Mouse (Mus musculus): ENCODE results near the gene Ugt1a6a. TPM values are rescaled to one million over a fixed set of nuclear protein-coding genes. Genes with fewer than 3 reads are reported as not detected.
A peak's percentile ranks its signal among the peaks of the same experiment; 100 is the strongest.
"Not testable (repeated sequence)": the region's sequence is repeated elsewhere in the genome, so short reads cannot be mapped to it uniquely, and the experiment has no call there.

Gene Ugt1a6a
- total RNA-seq, 1 experiment from 2014 or later = 1.4 TPM

DNA sequence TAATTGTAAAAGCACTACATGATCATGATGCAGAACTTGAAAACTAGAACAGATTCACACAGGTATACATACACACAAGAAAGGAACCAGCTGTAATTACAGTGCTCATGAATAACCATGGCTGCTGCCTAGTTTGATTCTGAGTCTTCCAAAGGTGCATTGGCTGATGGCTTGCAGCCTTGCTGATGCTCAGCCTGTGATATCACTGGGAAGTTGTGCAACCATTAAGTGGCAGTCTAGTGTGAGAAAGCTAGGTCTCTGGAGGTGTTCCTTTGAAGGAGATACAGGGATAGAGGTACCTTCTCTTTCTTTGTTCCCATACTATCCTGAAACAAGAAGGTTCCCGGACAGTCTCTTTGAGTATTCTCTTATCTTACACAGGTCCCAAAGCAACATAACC, 84.4 kb downstream of the Ugt1a6a start:
- no peak for ATAC-seq (replicated peaks in 1 of 2; ENCODE audit: insufficient read depth in 1 of 2, low FRiP score in 2 of 2, low TSS enrichment in 1 of 2, low read depth in 1 of 2, poor library complexity in 2 of 2, severe bottlenecking in 2 of 2)

DNA sequence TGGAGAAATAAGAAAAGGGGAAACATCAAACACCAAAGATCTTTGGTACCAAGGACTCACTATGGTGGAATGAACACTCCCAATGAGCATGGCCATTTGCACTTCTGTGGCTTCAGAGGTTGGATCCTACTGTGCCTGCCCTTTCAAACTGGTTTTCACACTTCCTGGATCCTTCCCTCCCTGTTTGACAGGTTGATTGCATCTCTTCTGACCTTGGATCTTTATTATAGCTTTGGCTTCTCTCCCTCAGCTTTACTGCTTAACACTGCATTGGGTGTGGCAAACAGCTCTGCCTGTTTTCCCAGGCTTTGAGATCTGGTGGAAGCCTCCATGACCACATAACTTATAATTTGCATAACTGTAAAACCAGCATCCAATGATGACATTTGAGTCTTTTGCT, 85.7 kb downstream of the Ugt1a6a start:
- no peak for ATAC-seq (replicated peaks in 1 of 2; ENCODE audit: insufficient read depth in 1 of 2, low FRiP score in 2 of 2, low TSS enrichment in 1 of 2, low read depth in 1 of 2, poor library complexity in 2 of 2, severe bottlenecking in 2 of 2)

DNA sequence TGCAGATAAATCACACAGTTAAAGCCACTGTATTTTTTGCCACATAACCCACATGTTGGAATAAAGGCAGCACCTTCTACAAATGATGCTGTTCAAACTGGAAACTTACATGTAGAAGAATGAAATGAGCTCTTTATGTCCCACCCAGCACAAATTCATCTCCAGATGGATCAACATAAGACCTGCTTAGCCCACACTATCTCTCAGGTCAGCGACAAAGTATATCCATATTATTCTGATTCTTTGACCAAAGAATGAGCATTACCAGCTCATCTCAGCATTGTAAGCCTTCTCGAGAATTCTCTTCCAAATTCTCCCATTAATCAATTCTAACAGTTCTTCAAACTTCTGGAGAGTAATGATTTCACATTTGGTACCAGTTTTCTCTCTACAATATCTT, 87.6 kb downstream of the Ugt1a6a start:
- no peak for ATAC-seq (replicated peaks in 1 of 2; ENCODE audit: insufficient read depth in 1 of 2, low FRiP score in 2 of 2, low TSS enrichment in 1 of 2, low read depth in 1 of 2, poor library complexity in 2 of 2, severe bottlenecking in 2 of 2)

GRCm38 (mm10) chr1:88223011-88223515, 88.5 kb downstream of the Ugt1a6a start:
- ATAC-seq (replicated peaks in 1 of 2; ENCODE audit: insufficient read depth in 1 of 2, low FRiP score in 2 of 2, low TSS enrichment in 1 of 2, low read depth in 1 of 2, poor library complexity in 2 of 2, severe bottlenecking in 2 of 2) = not testable (repeated sequence)

- ATAC-seq (replicated peaks in 1 of 2; ENCODE audit: insufficient read depth in 1 of 2, low FRiP score in 2 of 2, low TSS enrichment in 1 of 2, low read depth in 1 of 2, poor library complexity in 2 of 2, severe bottlenecking in 2 of 2) = no peak
Observed at GRCm38 (mm10) chr1:88223591-88223990, 89.0 kb downstream of the Ugt1a6a start.

DNA sequence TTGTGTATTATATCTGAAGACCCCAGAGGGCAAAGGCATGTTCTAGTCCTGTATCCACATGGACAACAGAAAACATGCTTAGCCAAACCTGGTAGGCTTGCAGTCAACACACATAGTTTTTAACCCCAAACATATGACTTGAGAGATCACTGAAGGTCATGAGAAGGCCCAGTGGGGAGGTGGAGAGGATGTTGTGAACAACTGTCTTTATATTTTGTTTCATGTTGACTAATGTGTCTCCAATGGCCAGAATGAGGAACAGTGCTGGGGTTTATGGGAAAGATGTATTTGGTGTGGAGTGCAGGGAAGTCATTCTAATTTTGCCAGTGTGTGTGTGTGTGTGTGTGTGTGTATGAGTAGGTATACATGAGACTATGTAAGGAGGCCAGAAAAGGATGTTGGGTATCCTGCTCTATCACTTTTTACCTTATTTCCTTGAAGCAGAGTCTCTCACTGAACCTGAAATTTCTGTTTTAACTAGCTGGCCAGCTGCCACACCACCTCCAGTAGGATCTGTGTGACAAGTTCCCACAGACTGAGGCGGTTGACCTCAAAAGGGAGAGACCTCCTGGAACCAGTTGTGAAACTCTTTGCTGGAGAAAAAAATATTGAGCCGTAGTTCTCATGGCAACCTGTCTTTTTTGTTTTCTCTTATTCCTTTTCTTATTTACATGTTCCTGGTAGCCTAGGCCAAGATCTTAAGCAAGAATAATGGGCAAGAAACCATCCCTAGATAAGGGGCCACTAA, 89.6 kb downstream of the Ugt1a6a start:
- no peak for ATAC-seq (replicated peaks in 1 of 2; ENCODE audit: insufficient read depth in 1 of 2, low FRiP score in 2 of 2, low TSS enrichment in 1 of 2, low read depth in 1 of 2, poor library complexity in 2 of 2, severe bottlenecking in 2 of 2)

DNA sequence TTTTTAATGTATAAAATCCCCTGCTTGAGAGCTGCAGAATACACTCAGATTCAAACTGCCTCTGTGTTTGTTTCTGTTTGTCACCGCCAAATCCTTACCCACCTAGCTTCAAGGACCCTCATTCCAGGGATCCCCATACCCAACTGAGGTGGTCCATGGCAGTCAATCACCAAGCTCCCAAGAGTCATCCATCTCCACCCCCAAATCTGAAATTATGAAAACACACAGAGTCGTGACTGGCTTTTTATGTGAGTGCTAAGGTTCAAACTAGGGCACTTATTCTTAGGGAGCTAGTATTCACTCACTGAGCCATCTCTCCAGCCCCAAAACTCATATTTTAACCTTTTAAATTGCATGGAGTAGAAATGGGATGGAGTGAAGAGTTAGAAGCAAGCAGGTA, 90.7 kb downstream of the Ugt1a6a start:
- not testable (repeated sequence) for ATAC-seq (replicated peaks in 1 of 2; ENCODE audit: insufficient read depth in 1 of 2, low FRiP score in 2 of 2, low TSS enrichment in 1 of 2, low read depth in 1 of 2, poor library complexity in 2 of 2, severe bottlenecking in 2 of 2)

DNA sequence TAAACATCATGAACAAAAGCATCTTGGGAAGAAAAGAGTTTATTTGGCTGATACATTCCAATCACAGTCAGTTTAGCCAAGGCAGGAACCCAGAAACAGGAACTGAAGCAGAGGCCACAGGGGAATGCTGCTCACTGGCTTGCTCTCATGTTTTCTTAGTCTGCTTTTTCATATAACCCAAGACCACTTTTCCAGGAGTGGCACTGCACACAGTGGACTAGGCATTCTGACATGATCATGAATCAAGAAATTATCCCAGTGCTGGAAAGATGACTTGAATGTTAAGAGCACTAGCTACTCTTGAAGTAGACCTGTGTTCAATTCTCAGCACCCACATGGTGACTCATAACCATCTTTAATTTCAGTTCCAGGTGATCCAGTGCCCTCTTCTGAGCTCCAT, 91.1 kb downstream of the Ugt1a6a start:
- no peak for ATAC-seq (replicated peaks in 1 of 2; ENCODE audit: insufficient read depth in 1 of 2, low FRiP score in 2 of 2, low TSS enrichment in 1 of 2, low read depth in 1 of 2, poor library complexity in 2 of 2, severe bottlenecking in 2 of 2)

GRCm38 (mm10) chr1:88226670-88227379, 92.2 kb downstream of the Ugt1a6a start, which contains the start of gene Mroh2a:
Gene Mroh2a, plus strand, starts transcription at chr1:88226986.
- peak; percentile 16 to 20; a peak in 2 of 4 replicates for ATAC-seq (replicated peaks in 1 of 2; ENCODE audit: insufficient read depth in 1 of 2, low FRiP score in 2 of 2, low TSS enrichment in 1 of 2, low read depth in 1 of 2, poor library complexity in 2 of 2, severe bottlenecking in 2 of 2)

DNA sequence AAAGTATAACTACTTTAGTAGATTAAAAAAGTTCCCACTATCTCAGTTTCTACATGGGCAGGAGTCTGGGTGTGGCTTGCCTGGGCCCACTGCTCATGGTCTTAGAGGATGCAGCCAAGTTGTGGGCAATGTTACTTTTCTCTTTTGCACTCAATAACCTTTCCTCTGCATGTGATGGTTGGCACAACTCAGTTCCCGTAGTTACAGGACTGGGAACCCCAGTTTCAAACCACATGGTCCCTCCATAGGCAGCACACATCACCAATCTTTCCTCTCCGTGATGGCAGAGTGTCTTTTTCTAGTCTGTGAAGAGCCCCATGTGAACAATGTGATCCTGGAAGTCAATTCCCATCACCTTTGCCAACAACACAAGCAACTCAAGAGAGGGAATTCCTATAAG, 92.9 kb downstream of the Ugt1a6a start:
- peak; percentile 0 to 5; a peak in 1 of 4 replicates for ATAC-seq (replicated peaks in 1 of 2; ENCODE audit: insufficient read depth in 1 of 2, low FRiP score in 2 of 2, low TSS enrichment in 1 of 2, low read depth in 1 of 2, poor library complexity in 2 of 2, severe bottlenecking in 2 of 2)

DNA sequence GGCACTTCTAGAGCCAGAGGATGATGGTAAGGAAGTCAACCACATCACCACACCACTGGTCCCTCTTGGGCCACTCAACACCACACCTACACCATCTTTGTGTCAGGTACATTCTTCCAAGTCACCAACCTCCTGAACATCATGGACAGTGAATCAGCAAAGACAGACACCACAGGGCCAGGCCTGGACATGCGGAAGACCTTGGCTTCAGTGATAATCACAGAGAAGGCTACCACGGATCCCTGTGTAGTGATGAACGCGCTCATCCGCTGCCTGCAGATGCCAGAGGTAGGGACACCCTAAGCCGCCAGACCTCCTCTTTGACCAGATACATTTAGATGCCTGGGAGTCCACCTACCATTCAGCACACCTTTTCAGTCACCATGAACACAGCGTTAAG, 93.5 kb downstream of the Ugt1a6a start:
- ATAC-seq (replicated peaks in 1 of 2; ENCODE audit: insufficient read depth in 1 of 2, low FRiP score in 2 of 2, low TSS enrichment in 1 of 2, low read depth in 1 of 2, poor library complexity in 2 of 2, severe bottlenecking in 2 of 2) = no peak

GRCm38 (mm10) chr1:88229566-88229965, 95.0 kb downstream of the Ugt1a6a start:
- ATAC-seq (replicated peaks in 1 of 2; ENCODE audit: insufficient read depth in 1 of 2, low FRiP score in 2 of 2, low TSS enrichment in 1 of 2, low read depth in 1 of 2, poor library complexity in 2 of 2, severe bottlenecking in 2 of 2) = no peak

GRCm38 (mm10) chr1:88229986-88230385, 95.4 kb downstream of the Ugt1a6a start:
- no peak for ATAC-seq (replicated peaks in 1 of 2; ENCODE audit: insufficient read depth in 1 of 2, low FRiP score in 2 of 2, low TSS enrichment in 1 of 2, low read depth in 1 of 2, poor library complexity in 2 of 2, severe bottlenecking in 2 of 2)

GRCm38 (mm10) chr1:88230421-88230820, 95.8 kb downstream of the Ugt1a6a start:
- ATAC-seq (replicated peaks in 1 of 2; ENCODE audit: insufficient read depth in 1 of 2, low FRiP score in 2 of 2, low TSS enrichment in 1 of 2, low read depth in 1 of 2, poor library complexity in 2 of 2, severe bottlenecking in 2 of 2) = no peak

- no peak for ATAC-seq (replicated peaks in 1 of 2; ENCODE audit: insufficient read depth in 1 of 2, low FRiP score in 2 of 2, low TSS enrichment in 1 of 2, low read depth in 1 of 2, poor library complexity in 2 of 2, severe bottlenecking in 2 of 2)
Observed at GRCm38 (mm10) chr1:88230981-88231802, 96.6 kb downstream of the Ugt1a6a start.

DNA sequence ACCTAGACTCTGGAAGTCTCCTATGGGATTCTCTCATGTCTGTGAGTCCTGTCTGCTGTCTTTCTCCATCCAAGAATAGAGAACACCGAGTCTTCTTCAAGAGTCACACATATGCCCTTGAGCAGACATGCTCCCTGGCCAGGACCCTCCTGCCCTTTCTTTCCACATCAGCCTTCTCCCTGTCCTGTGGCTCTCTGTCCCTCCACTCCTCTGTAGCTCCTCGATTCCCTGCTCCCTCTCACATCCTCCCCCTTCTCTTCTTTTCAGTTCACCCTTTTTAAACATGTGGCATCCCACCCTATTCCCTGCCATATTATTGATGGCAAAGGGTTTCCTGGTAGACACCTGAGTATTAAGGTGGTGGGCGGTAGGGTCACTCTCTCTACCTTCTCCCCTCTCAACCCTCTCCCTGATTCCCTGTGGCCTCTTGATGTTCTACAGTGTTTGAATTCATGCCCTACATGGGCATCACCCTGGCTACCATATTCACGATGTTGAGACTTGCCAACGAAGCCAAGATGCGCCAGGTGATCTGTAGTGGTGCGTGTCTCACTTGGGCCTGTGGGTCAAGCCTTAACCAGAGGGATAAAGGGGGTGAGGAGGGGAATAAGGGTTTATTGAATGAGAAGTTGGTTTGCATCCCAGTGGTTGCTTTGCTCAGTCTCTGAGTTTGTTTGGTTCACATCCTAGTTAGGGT, 97.3 kb downstream of the Ugt1a6a start:
- no peak for ATAC-seq (replicated peaks in 1 of 2; ENCODE audit: insufficient read depth in 1 of 2, low FRiP score in 2 of 2, low TSS enrichment in 1 of 2, low read depth in 1 of 2, poor library complexity in 2 of 2, severe bottlenecking in 2 of 2)

- no peak for ATAC-seq (replicated peaks in 1 of 2; ENCODE audit: insufficient read depth in 1 of 2, low FRiP score in 2 of 2, low TSS enrichment in 1 of 2, low read depth in 1 of 2, poor library complexity in 2 of 2, severe bottlenecking in 2 of 2)
Observed at GRCm38 (mm10) chr1:88232664-88233380, 98.2 kb downstream of the Ugt1a6a start.

Measured in hematopoietic stem cell, adult 5-6 weeks (primary cell).